Mouse (Mus musculus) Patski (cell line): Measurements from ENCODE around the gene Rpl22. TPM values are rescaled to one million over a fixed set of nuclear protein-coding genes. Genes with fewer than 3 reads are reported as not detected.

ENCODE experiments used
- ATAC-seq: fragments of 100-300 bp; one replicate; pipeline ENCODE4 v1.8.0; 2021
- CTCF ChIA-PET: fragments of 350-600 bp; sonication (Branson Sonifier 250); formaldehyde crosslinking; loops from one replicate; lab custom pipeline; 2022; ENCODE audit warnings: inconsistent platforms; lab: Charles Lee
- POLR2A ChIA-PET: fragments of 350-600 bp; sonication (Branson Sonifier 250); formaldehyde crosslinking; loops from one replicate; lab custom pipeline; 2022; ENCODE audit warnings: antibody characterized with exemption, inconsistent platforms; lab: Charles Lee
- DNase-seq: peaks from one replicate; pipeline ENCODE4 v3.0.0-alpha.2; 2011; ENCODE audit warnings: low read depth, low spot score
- H3K27me3 ChIP-seq: fragments of 371-371 bp; one replicate; pipeline ENCODE4 v1.5.1; 2021
- CTCF ChIP-seq: fragments of 100-300 bp; IDR thresholded peaks from one replicate; pipeline ENCODE4 v1.5.1; 2021
- in situ Hi-C: fragments of 300-500 bp; cut with MboI; formaldehyde crosslinking; loops from 3 replicates; pipeline ENCODE4 v1.11.1; 2018; ENCODE audit warnings: low pct_unique_long_range_greater_than_20kb, mixed read lengths
- polyA plus RNA-seq: library from polyadenylated mRNA; unstranded; gene quantifications from one replicate; pipeline ENCODE4 v1.2.3, GENCODE M21; 2021

Gene Rpl22
- 562 TPM for polyA plus RNA-seq

- DNase-seq: peak; percentile 82
- H3K27me3 ChIP-seq: no peaks in the 10 kb centered on the region
- ChIA-PET CTCF (interaction anchor here (1.6 to 2.4 kb wide), 2 partner anchors 39 to 106 kb away, joined by 4 to 14 read pairs; no protein-coding TSS in a partner anchor), POLR2A (interaction anchor here (0.7 to 1.3 kb wide), 2 partner anchors 21 to 82 kb away, joined by 3 read pairs; no protein-coding TSS in a partner anchor)
- in situ Hi-C loops: loop anchor here (5.0 kb wide), 2 partner anchors 62 to 112 kb away; no protein-coding TSS in a partner anchor
- peak; percentile 87 for ATAC-seq
- TF ChIP-seq CTCF: no peak
Observed at GRCm38 (mm10) chr4:152325574-152326411, at the start of gene Rpl22. TSS of gene Rpl22 (plus strand) at chr4:152325742.

- POLR2A ChIA-PET: interaction anchor here (1.5 kb wide), 1 partner anchor 10 kb away, joined by 3 read pairs; no protein-coding TSS in a partner anchor
- no peak for TF ChIP-seq CTCF
- CTCF ChIA-PET: interaction anchor here (0.9 to 2.3 kb wide), 5 partner anchors 9 to 155 kb away, joined by 3 to 6 read pairs (median 4); no protein-coding TSS in a partner anchor
- DNase-seq (no peak), ATAC-seq (no peak)
- in situ Hi-C loops: no loop called here
- H3K27me3 ChIP-seq: no peaks in the 10 kb centered on the region
Observed at GRCm38 (mm10) chr4:152276389-152277347, 48.9 kb upstream of the Rpl22 start.

- DNase-seq: no peak
- ChIA-PET CTCF (no interaction called here), POLR2A (no interaction called here)
- no peaks in the 10 kb centered on the region for H3K27me3 ChIP-seq
- no peak for ATAC-seq
- TF ChIP-seq CTCF: no peak
- in situ Hi-C loops: no loop called here
Observed at GRCm38 (mm10) chr4:152277916-152278315, 47.6 kb upstream of the Rpl22 start.

- ATAC-seq (no peak), DNase-seq (no peak)
- no peak for TF ChIP-seq CTCF
- ChIA-PET CTCF (no interaction called here), POLR2A (interaction anchor here (0.6 kb wide), 1 partner anchor 76 kb away, joined by 4 read pairs; no protein-coding TSS in a partner anchor)
- in situ Hi-C loops: no loop called here
- no peaks in the 10 kb centered on the region for H3K27me3 ChIP-seq
Observed at GRCm38 (mm10) chr4:152278986-152279385, 46.6 kb upstream of the Rpl22 start.

GRCm38 (mm10) chr4:152281601-152282000, 43.9 kb upstream of the Rpl22 start:
- in situ Hi-C loops: no loop called here
- CTCF ChIA-PET: interaction anchor here (0.7 to 1.2 kb wide), 2 partner anchors 60 to 68 kb away, joined by 3 to 4 read pairs; no protein-coding TSS in a partner anchor
- no peak for TF ChIP-seq CTCF
- no peak for DNase-seq
- POLR2A ChIA-PET: interaction anchor here (0.7 kb wide), 1 partner anchor 11 kb away, joined by 4 read pairs; no protein-coding TSS in a partner anchor
- ATAC-seq: no peak
- H3K27me3 ChIP-seq: no peaks in the 10 kb centered on the region

- no peak for ATAC-seq
- TF ChIP-seq CTCF: no peak
- no peaks in the 10 kb centered on the region for H3K27me3 ChIP-seq
- DNase-seq: no peak
- POLR2A ChIA-PET: no interaction called here
- CTCF ChIA-PET: interaction anchor here (1.1 kb wide), 1 partner anchor 153 kb away, joined by 3 read pairs; no protein-coding TSS in a partner anchor
- in situ Hi-C loops: no loop called here
Observed at GRCm38 (mm10) chr4:152282721-152283120, 42.8 kb upstream of the Rpl22 start.

DNA sequence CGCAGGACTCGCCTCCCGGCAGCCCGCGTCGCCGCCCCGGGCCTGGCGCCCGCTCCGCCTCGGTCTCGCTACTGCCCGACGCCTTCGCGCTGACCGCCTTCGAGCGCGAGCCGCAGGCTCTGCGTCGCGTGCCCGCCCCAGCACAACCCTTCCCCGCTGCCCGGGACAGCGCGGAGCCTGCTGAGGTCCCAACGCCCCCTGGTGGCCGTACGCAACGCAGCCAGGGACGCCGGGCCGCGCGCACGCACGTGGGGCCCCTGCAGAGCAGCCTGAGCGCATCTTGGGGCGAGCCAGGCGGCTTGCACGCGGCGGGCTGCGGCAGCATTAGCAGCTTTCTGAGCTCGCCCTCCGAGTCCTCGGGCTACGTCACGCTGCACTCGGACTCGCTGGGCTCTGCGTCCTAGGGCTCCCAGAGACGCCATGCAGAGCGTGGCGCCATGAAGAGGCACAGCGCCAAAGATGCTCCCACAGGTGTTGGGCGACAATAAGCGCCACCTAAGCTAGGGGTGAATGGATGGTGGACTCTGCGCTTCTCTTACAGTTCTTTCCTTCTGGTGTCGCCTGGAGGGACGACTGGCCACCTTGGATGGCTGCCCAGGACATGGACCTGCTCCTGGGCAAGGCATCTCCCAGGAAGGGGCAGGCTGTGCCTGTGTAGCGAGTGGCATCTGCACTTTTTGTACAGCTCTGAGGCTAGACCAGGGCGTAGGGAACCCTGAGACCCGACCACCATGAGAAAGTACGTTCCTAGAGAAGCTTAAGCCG, 42.2 kb upstream of the Rpl22 start:
- ATAC-seq (no peak), DNase-seq (no peak)
- POLR2A ChIA-PET: no interaction called here
- TF ChIP-seq CTCF: no peak
- no peaks in the 10 kb centered on the region for H3K27me3 ChIP-seq
- in situ Hi-C loops: no loop called here
- CTCF ChIA-PET: interaction anchor here (0.8 to 2.3 kb wide), 3 partner anchors 11 to 152 kb away, joined by 3 to 10 read pairs (median 3); no protein-coding TSS in a partner anchor

DNA sequence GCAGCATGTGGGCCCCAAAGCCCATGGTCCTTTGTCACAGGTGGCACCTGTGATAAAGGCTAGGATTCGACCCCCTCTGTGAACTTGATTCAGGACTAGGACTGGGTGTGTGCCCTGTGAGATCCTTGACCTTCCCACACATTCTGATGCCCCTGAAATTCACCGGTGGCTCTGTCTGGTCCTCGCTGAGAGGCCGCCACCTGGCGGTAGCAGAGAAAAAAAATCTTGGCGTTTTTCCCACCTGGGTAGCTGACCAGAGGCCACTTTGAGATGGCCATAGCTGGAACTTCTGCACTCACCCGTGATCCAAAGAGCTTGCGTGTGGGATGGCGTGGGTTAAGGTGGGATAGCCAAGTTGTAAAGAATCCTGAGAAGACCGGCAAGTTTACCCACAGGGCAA, 40.0 kb upstream of the Rpl22 start:
- in situ Hi-C loops: loop anchor here (5.0 kb wide), 1 partner anchor 113 kb away; no protein-coding TSS in a partner anchor
- ATAC-seq (no peak), DNase-seq (no peak)
- no peak for TF ChIP-seq CTCF
- H3K27me3 ChIP-seq: no peaks in the 10 kb centered on the region
- CTCF ChIA-PET: interaction anchor here (0.7 to 2.3 kb wide), 5 partner anchors 9 to 72 kb away, joined by 3 to 10 read pairs (median 3); no protein-coding TSS in a partner anchor
- POLR2A ChIA-PET: no interaction called here

DNA sequence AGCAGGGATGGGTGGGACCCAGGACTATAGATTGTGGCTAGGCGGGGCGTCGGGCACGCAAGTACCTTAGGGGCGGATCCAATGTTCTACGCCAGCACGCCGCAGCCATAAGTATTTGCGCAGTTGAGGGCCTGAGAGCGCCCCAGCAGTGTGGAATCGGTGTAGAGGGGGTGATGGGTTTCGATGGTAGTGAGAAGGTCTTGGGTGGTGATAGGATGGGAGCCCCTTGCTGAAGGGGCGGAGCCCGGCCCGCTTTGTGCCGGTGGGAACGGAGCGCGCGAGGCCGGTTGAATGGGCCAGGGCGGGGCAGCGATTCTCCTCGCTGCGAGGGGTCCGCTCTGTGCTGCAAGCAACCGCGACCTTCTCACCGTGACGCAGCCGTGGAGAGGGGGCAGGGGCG, 39.4 kb upstream of the Rpl22 start:
- DNase-seq (no peak), ATAC-seq (no peak)
- H3K27me3 ChIP-seq: no peaks in the 10 kb centered on the region
- CTCF ChIA-PET: interaction anchor here (0.7 to 1.4 kb wide), 4 partner anchors 10 to 39 kb away, joined by 3 to 5 read pairs (median 4); partner anchors contain the start of gene Rpl22
- TF ChIP-seq CTCF: no peak
- POLR2A ChIA-PET: interaction anchor here (1.1 kb wide), 1 partner anchor 10 kb away, joined by 3 read pairs; no protein-coding TSS in a partner anchor
- in situ Hi-C loops: loop anchor here (5.0 kb wide), 1 partner anchor 114 kb away; no protein-coding TSS in a partner anchor
